Mouse (Mus musculus) embryonic fibroblast, embryonic 13.5 days (primary cell): ENCODE measurements around the gene Timm9.

Experiments used
- CTCF ChIP-seq: IDR thresholded peaks from 2 replicates; pipeline ENCODE4 v1.5.1; 2011; ENCODE audit warnings: mild to moderate bottlenecking, control low read depth, low read length, moderate library complexity, borderline replicate concordance; ENCODE audit not compliant: insufficient read depth
- POLR2A ChIP-seq: IDR thresholded peaks from 2 replicates; pipeline ENCODE4 v1.6.1; 2011; ENCODE audit warnings: low read depth, mild to moderate bottlenecking, control low read depth, low read length, moderate library complexity

- TF ChIP-seq CTCF (no peak), POLR2A (no peak)
Measured at GRCm38 (mm10) chr12:71139258-71139828, 2.9 kb upstream of the Timm9 start.
